Mouse (Mus musculus) layer of hippocampus, postnatal 10 days (tissue): ENCODE measurements around the gene Ptgis. TPM values are rescaled to one million over a fixed set of nuclear protein-coding genes. Genes with fewer than 3 reads are reported as not detected.

ENCODE experiments used
- DNase-seq, 2 experiments: peaks; one replicate each; pipeline ENCODE4 v3.0.0; 2021; ENCODE audit warnings: low spot score in 2 of 2
- total RNA-seq, 2 experiments: library from RNA; stranded (reverse); gene quantifications; 2 replicates each; pipeline ENCODE4 v1.2.3; 2021

Ptgis gene
- total RNA-seq, 2 experiments from 2014 or later, result 2.3 to 2.8 TPM

DNA sequence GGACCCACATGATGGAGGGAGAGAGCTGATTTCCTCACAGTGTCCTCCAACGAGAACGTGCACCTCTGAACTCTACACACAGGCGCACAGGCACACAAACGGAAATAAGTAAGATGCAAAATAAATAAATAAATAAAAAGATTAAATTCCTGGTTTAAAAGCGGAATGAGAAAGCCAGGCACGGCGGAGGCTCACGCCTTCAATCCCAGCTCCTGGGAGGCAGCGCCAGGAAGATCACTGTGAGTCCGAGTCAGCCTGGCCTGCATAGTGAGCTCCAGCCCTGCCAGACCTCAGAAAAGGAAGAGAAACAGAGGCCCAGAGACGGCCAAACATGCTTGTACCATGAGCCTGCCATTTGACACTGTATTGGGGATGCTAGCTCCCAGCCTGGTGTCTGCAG lies 23.5 kb upstream of the Ptgis start:
- DNase-seq, result no peak

DNA sequence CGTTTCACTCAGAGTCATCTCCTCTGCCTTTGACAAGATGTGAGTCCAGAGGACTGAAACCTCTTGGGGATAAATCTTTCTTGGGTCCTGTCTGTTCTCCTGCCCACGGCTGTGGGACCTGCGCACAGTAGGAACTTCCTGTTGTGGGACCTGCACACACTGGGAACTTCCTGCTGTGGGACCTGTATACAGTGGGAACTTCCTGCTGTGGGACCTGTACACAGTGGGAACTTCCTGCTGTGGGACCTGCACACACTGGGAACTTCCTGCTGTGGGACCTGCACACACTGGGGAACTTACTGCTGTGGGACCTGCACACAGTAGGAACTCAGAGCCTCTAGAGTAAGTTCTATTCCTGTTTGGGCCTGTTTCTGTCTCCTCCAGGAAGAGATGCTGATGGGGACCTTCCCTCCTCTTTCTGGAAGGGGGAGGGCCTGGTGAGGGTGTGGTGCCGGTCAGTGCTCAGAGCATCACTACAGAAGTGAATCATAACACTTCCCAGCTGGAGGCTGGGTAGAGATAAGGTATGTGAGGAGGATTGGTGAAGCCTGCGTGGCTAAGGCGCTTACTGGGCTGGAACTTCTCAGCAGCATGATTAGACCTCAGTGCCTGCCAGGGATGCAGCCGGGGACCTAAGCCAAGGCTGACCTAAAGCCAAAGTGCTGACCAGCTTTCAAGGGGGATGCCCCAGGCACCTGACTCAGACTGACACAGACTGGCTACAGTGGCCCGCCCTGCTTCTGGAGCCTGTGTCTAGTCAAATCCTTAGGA lies 22.8 kb upstream of the Ptgis start:
- DNase-seq, result no peak

DNA sequence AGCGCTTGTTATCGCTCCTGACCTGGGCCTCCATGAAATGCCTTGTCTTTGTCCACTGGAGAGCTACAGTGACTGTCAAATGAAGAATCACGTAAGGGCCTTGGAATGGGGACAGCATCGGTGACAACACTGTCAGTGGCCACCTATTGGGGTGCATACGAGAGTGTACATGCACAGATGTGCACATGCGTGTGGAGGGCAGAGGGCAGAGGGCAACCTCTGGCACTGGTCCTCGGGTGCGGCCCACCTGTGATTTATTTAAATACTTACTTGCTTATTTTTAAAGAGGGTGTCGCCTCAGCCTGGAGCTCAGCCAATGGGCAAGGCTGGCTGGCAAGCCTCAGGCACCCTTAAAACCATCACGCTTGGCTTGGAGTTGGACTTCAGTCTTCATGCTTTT lies 22.0 kb upstream of the Ptgis start:
- no peak for DNase-seq

DNA sequence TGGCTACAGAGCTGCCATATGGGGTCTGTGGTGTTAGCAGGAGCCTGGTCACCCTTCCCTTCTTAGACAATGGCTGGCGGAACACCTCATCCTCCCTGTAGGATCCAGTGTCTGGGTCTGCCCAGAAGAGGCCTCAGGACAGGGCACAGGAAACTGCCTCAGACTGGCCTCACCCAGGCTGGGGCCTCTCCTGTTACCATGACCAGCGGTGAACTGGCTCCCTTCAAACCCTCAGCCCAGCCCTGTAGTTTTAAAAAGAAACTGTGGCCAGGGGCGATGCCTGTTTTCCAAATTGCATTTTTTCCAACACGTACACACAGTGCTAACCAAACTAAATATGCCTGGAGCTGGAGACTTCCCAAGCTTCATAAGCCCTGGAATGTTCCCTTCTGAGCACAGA lies 20.7 kb upstream of the Ptgis start:
- DNase-seq, result no peak

DNA sequence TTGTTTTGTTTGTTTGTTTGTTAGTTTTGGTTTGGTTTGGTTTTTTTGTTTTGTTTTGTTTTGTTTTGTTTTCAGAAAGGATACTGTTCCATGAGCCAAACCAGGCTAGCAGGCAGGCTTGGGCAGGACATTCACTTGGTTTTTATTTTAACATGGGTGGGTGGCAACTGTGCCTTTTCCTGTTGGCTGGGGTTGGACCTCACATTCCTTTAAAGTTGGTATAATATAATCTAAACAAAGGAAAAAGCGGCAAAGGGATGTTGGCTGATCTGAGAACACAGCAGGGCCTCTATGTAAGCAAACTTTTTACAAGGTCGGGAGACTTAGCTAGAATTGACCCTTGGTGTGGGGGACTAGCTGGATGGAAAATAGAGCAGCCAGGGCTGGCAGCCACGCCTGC lies 17.4 kb upstream of the Ptgis start:
- DNase-seq, result no peak

DNA sequence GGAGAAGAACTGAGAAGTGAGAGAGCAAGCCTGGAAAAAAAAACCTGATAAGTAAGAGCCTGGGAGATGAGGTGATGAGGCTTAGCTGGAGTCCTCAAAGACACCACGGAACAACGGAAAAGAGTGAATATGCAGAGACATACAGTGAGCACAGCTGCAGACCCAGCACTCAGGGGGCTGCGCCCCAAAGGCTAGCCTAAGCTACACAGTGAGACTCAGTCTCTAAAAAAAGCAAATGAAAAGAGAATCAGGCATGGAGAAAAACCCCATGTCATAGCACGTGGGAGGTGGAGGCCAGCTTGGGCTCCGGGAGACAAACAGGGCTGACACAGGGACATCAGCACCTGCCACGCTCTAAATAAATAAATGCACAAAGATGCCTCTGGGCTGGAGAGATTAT lies 14.4 kb upstream of the Ptgis start:
- DNase-seq, result no peak

DNA sequence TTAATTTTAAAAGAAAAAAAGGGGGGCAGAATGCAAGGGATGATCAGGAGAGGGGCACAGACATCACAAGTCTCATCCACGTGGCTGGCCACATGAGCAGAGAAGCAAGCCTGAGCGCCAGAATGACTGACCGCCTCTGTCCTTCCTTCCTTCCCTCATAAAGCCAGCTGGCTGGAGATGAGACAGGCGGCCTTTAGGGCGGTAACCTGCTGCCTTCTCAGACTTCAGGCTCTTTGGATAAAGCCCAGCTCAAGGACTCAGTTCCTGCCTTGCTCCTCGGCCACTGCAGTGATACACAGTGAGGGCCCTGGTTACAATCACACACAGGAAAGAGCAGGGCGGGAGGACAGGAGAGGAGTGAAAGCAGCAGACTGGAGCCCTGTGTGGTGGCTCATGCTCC lies 13.8 kb upstream of the Ptgis start:
- no peak for DNase-seq

DNA sequence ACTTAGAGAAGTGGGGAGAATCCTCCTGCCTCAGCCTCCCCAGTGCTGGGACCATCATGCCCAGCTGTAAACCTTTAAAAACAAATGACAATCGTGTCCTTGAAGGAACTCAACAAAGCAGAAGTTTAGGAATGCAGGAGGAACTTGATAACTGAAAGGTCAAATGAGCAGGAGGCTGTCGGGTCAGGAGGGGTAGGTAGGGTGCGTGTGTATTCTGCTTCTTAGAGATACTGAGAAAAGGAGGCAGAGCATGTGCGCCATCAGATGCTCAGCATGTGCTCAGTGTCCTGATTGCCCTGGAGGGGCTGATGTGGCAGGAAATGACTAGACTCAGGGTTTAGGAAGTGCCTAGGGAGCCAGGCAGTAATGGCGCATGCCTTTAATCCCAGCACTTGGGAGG lies 13.1 kb upstream of the Ptgis start:
- no peak for DNase-seq

DNA sequence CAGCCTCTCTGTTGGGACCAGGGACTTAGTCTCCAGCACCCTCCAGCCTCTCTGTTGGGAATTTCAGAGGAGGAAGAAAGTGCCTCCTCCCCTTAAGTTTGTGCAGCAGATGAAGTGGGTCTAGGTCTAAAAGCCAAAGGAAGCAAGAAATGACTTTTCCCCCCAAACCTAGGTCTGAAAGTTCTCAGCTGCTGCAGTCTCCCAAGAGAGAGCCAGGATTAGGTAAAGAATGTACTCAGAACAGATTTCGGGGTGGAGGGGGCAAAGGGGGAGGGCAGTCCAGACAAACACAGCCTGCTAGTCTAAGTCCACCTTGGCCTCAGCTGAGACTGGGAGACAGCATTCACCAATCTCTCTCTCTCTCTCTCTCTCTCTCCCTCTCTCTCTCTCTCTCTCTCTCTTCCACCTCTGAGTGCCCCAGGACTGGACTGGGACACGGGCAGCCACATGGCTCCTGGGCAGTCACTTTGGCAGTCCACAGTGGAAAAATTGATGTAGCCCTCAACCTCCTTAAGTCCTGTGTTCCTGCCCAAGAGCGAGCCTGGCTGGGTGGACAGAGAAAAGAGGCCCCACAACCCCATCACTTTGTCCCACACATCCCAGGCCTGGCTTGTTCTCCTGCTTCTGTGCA lies 11.8 kb upstream of the Ptgis start:
- no peak for DNase-seq

DNA sequence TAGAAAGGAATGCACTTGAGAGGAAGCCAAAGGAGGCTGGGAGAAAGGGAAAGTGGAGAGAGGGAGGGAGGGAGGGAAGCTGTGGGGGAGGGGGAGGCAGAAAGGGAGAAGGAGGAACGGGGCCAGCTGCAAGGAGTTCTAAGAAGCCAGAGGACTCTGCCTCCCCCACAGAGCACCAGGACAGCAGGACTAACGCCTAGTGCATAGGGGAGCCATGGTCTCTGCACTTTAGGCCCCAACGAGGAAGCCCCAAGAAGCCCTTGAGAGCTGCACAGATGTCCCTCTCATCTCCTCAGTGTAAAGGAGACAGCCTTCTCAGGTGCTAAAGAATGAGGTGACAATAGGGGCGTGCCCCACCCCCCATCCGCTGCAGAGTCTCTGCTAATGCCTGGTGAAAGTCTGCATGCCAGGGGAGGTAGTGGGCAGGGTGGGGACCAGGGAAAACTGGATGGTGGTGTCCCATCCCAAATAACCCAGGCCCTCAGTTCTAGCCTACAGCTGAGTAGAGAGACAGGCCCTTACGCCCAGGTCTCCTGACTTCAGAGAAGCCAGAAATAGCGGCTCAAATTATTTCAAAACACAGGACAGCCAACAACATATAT lies 10.4 kb upstream of the Ptgis start:
- DNase-seq, result no peak

DNA sequence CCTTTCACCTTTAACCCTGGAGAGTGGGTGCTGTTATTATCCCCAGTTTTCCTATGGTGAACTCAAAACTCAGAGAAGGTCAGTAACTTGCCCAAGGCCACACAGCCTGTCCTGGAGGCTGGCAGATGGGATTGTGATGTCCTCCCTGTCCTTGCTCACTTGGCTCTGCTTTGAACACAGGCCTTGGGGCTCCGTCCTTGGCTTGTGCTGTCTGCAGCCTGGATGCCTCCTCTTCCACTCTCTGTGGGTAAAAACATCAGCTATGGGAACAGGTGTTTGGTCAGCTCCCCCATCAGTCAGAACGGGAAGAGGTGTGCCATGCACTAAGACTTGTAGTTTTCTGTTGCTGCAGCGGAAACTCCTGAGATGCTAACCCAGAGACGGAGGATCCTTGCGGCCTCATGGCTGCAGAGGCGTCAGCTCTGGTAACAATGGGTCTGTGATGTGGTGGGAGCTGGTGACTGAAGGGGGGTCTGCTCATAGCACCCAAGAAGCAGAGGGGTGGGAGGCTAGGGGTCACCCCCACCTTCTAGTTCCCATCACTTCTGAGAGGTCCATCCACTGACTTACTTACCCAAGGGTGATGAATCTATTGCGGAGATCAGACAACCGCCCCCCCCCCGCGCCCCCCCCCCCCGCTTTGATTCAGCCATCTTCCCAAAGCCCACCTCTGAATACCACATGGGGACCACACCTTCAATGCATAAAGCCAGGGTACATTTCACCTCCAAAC lies 9.8 kb upstream of the Ptgis start:
- DNase-seq, result no peak

DNA sequence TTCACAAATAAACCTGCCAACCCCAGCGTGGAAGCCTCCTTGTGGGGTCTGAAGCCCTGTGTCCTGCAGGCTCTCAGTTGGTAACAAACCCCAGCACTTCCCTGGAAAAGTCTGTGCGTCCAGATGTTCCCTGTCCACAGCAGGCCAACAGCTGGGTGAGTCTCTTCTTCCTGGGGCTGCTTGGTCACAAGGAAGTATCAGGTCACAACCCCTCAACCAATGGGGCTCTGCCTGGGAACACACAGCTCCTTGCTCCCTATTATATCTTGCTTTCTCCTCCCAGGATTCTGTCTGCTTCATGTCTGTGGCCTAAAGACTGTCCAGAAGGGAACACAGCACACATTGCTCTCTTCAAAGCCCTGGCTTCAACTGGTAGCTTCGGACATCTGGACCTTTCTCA lies 9.2 kb upstream of the Ptgis start:
- no peak for DNase-seq

DNA sequence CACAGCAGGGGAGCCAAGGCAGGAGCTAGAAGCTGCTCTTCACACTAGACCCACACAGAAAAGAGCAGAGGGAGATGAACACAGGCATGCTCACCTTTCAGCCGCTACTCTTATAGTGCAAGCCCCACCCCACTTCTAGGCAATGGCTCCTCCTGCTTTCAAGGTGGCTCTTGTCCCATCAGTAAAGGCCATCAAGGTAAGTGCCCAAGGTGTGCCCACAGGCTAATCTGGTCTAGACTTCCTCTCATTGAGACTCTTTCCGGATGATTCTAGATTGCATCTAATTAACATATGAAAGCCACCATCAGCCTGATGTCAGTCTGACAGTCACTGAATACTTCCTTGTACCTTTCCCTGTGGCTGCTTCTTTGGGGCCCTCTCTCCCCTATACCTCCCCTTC lies 7.4 kb upstream of the Ptgis start:
- DNase-seq, result no peak

DNA sequence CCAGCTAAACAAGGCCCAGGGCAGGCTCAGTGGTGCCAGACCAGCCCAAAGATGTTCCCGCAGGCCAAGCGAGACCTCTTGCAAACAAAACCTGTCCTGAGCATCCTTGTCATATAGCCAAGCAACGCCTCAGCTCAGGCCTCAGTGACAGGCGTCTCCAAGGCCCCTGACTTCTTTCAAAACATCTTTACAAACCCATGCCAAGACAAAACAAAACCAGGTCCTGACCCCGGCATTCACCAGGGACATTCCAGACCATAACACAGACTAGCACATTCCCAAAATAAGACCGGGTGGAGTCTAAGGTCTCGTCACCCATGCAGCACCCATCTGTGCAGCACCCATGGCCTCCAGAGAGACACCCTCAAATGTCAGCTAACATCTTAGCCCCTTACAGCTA lies 6.3 kb upstream of the Ptgis start:
- DNase-seq, result no peak

DNA sequence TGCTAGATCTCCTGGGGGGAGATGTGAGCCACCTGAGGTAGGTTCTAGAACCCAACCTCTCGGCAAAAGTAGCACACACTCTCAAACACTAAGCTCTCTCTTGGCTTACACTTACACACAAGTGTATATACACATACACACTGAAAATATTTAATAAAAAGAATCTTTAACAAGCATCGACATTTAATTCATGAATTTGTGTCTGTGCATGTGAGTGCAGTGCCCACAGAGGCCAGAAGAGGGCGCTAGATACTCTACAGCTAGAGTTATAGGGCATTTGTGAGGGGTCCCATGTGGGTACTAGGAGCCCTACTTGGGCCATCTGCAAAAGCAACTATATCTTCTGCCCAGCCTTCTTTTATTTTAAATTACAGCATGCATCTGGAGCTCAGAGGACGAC lies 4.5 kb upstream of the Ptgis start:
- DNase-seq, result no peak

DNA sequence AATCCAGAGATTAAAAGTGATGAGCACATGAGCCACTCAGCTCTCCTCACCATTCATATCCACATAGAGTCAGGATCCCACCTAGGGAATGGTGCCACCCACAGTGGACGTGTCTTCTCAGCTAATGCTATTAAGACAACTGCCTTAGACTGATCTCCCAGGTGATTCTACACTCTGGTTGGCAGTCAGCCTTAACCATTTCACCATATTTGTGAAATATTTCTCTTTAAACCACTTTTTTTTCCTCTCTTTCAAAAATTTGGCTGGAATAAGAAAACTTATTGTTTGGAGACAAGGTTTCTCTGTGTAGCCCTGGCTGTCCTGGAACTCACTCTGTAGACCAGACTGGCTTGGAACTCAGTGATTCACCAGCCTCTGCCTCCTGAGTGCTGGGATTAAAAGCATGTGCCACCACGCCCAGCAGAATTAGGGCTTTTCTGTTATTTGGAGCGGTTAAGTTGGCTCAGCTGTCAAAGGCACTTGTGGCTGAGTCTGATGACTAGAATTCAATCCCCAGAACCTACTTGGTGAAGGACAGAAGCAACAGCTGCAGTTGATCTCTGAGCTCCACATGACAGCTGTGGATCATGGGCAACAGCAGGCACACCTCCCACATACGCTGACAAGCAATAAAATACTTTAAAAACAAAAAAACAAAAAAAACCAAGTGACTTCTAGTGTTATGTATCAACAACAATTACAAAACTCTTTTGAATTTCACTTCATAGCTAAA lies 3.6 kb upstream of the Ptgis start:
- DNase-seq, result no peak

DNA sequence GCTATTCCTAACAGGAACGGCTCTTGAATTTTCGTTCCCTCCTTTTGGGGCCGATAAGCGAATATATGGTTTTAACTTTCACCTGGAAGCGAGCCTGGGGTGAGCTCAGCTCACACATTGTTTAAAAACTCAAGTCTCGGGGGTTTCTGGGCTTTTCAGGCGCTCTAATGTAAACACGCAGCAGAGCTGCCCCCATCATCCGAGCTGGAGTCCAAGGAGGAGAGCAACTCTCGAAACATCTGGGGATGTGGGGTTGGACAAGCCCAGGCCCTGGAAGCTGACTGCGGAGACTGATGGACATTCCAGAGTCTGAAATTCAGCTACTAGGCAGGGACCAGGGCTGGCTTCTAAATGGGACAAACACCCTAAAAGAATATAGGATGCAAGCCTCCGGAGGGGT lies 1.1 kb downstream of the Ptgis start:
- DNase-seq, result no peak

DNA sequence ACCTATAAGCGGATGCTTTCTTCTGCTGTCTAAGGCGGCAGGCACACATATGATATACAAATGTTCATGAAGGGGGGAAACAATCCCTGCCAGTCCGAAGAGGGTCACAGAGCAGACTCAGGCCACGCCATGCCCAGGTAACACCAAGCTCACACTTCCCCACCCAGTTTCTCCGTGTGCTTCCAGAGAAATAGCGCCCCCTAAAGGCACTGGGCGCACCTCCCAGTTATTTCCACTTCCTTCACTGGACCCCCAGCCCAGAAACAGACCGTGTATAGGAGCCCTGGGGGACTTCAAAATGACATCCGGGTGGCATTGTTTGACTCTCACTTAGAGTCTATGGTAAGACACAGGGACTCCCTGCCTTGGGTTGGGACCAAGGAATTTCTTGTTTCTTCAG lies 3.2 kb downstream of the Ptgis start:
- no peak for DNase-seq

DNA sequence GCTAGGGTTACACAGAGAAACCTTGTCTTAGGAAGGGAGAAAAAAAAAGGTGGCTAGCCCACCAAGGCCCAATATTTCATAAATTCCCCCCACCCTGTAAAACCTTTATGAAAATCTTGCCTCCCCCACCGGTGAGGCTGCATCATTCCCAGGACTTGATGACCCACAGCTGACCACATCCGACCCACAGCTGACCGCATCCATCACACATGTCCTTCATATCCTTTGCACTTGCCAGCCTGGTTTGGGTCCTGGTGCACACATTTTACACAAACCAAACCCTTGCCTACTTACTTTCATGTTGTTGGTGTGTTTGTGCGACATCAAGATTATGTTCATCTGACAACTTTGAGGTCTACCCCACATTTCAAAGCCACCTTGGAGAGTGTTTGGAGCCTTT lies 4.2 kb downstream of the Ptgis start:
- DNase-seq, result no peak

DNA sequence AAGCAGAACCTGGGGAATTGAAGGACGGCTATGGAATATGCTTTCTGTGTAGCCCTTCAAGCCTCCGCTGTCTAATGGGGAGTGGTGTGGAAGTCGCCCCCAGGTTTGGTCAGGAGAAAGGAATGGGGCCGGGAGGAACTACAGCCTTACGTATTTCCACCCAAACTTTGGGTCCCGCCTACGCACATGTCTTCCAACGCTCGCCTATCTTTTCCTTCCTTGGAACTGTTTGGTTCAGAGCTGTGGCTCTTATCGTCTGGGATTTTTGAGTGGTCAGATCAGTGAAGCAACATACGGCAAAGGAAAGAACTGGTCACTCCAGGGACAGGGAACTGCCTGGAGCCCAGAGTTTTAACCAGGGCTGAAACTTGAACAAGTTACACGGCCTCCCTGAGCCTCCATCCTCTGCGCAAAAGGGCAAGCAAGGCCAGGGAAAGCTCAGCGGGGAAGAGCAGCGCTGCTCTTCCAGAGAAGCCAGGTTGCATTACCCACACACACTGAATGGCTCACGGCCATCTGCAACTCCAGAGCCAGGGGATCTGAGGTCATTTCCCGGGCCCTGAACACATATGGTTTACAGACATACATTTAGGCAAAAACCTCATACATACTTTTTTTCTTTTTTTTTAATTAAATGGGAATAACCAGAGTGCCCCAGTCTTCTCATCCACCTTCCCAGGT lies 4.9 kb downstream of the Ptgis start:
- DNase-seq, result no peak

DNA sequence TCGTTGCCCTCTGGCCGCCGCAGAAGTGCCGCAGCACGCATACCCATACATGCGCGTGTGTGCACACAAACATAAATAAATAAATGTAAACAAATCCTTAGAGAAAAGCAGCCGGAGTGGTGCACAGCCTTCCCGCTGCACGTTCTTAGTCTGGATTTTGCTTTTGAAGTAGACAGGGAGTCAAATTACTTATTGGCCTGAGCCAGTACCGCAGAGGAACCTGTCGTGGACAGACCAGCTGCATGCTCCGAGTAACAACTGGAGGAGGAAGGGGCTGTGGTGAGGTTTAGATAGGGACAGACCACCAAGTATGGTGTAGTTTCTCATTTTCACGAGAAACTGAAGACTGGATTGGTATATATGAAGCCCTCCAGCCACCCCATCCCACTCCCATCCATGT lies 6.6 kb downstream of the Ptgis start:
- DNase-seq, result no peak
